Mouse (Mus musculus): ENCODE measurements around the gene Nampt. TPM values are rescaled to one million over a fixed set of nuclear protein-coding genes. Genes with fewer than 3 reads are reported as not detected.
A peak's percentile ranks its signal among the peaks of the same experiment; 100 is the strongest.

Nampt gene
- polyA plus RNA-seq (2014; fragmentation: Nextera tagmentation; extraction: Ambion mirVana): 18.4 and 19.8 TPM in 2 replicates

DNA sequence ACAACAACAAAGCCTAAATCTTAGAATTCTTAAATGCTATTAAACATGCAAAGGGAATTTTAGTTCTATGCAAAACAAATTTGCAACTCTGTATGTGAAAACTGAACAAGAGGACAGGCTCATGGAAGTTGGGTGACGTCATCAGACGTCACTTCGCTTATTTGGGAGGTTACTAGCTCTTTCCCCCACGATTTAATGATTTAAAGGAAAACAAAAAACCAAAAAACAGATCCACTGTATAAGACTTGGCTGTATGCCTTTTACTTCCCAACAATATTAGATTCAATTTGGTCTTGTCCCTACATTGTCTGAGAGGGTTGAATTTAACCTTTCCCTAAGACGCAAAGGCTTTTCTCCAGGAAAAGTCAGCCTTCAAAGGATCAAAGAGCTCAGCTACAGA is at the start of gene Nampt:
Nampt (plus strand) TSS at position 130 of the 400 bp plus-strand sequence.
- H3K4me3 ChIP-seq (ENCODE audit: control insufficient read depth in 1 of 2, insufficient read depth in 1 of 2, low read depth in 1 of 2, low read length in 2 of 2): peak within 1 kb of the TSS; percentile 78 to 87
- no peak for ATAC-seq (ENCODE audit: insufficient number of reproducible peaks, insufficient read depth, low FRiP score, low read depth)
- H3K9me3 ChIP-seq (ENCODE audit: control insufficient read depth, low read length): no peaks in the 10 kb centered on the region
- WGBS: 11% methylated on average over 5 of the region's 5 CpGs
- H3K36me3 ChIP-seq (ENCODE audit: control insufficient read depth, insufficient read depth, low read length): 0 out of 2 replicates have a peak, but pooled peaks cover 4% of the 10 kb centered on the region
- peak within 1 kb of the TSS; percentile 87 for H3K4me2 ChIP-seq (ENCODE audit: low read length)
- H3K4me1 ChIP-seq (ENCODE audit: control insufficient read depth in 2 of 2, insufficient read depth in 2 of 2, low read length in 2 of 2): peaks cover 2 to 11% of the 10 kb centered on the region in 2 experiments; a peak in 3 of 4 replicates
- peak within 1 kb of the TSS; percentile 84 for H3K9ac ChIP-seq (ENCODE audit: low read length)
- H3K27ac ChIP-seq (replicated peaks in 1 of 2; ENCODE audit: control insufficient read depth in 1 of 2, insufficient read depth in 1 of 2, low read depth in 2 of 2, low read length in 2 of 2): peak within 1 kb of the TSS; percentile 94 to 97
- no peaks in the 10 kb centered on the region for H3K27me3 ChIP-seq (ENCODE audit: control insufficient read depth, insufficient read depth, low read length)

DNA sequence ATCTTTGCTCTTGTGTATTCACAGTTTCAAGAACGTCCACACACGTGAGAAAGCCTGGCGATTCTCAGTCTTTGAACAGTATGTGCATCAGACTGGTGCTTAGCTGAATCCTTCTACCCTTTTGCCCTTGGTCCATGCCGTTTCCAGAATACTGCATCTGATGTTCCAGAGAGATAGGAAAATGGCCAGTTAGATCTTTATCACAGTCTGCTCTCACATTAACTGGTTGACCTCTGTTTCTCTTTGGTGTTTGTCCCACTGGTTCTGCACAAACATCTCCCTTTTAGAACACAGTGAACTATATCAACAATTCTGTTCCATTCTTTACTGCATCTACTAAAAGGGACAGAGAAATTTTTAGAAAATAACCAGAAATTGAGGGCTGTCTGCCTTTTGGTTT is 48.6 kb upstream of the Nampt start:
- Histone ChIP-seq H3K4me2 (ENCODE audit: low read length) (no peak overlapping the region), H3K9me3 (ENCODE audit: control insufficient read depth, low read length) (no peaks in the 10 kb centered on the region), H3K27me3 (ENCODE audit: control insufficient read depth, insufficient read depth, low read length) (peaks cover 14% of the 10 kb centered on the region), H3K4me1 (ENCODE audit: control insufficient read depth in 2 of 2, insufficient read depth in 2 of 2, low read length in 2 of 2) (peaks cover 4 to 7% of the 10 kb centered on the region in 2 experiments; a peak in 2 of 4 replicates), H3K9ac (ENCODE audit: low read length) (no peak overlapping the region), H3K4me3 (ENCODE audit: control insufficient read depth in 1 of 2, insufficient read depth in 1 of 2, low read depth in 1 of 2, low read length in 2 of 2) (no peak overlapping the region), H3K27ac (replicated peaks in 1 of 2; ENCODE audit: control insufficient read depth in 1 of 2, insufficient read depth in 1 of 2, low read depth in 2 of 2, low read length in 2 of 2) (no peak overlapping the region), H3K36me3 (ENCODE audit: control insufficient read depth, insufficient read depth, low read length) (no peaks in the 10 kb centered on the region)
- WGBS: 77% methylated on average over 4 of the region's 4 CpGs
- no peak for ATAC-seq (ENCODE audit: insufficient number of reproducible peaks, insufficient read depth, low FRiP score, low read depth)

GRCm38 (mm10) chr12:32774592-32774991 is 44.8 kb upstream of the Nampt start:
- H3K27ac ChIP-seq (replicated peaks in 1 of 2; ENCODE audit: control insufficient read depth in 1 of 2, insufficient read depth in 1 of 2, low read depth in 2 of 2, low read length in 2 of 2): no peak overlapping the region
- H3K4me1 ChIP-seq (ENCODE audit: control insufficient read depth in 2 of 2, insufficient read depth in 2 of 2, low read length in 2 of 2): no peaks in the 10 kb centered on the region
- H3K9me3 ChIP-seq (ENCODE audit: control insufficient read depth, low read length): no peaks in the 10 kb centered on the region
- H3K36me3 ChIP-seq (ENCODE audit: control insufficient read depth, insufficient read depth, low read length): no peaks in the 10 kb centered on the region
- no peak overlapping the region for H3K4me2 ChIP-seq (ENCODE audit: low read length)
- no peak for ATAC-seq (ENCODE audit: insufficient number of reproducible peaks, insufficient read depth, low FRiP score, low read depth)
- H3K9ac ChIP-seq (ENCODE audit: low read length): no peak overlapping the region
- 82% methylated on average over 5 of the region's 5 CpGs for WGBS
- peaks cover 3% of the 10 kb centered on the region; the same call in 1 of the 2 replicates for H3K27me3 ChIP-seq (ENCODE audit: control insufficient read depth, insufficient read depth, low read length)
- H3K4me3 ChIP-seq (ENCODE audit: control insufficient read depth in 1 of 2, insufficient read depth in 1 of 2, low read depth in 1 of 2, low read length in 2 of 2): no peak overlapping the region

GRCm38 (mm10) chr12:32789092-32789491 is 30.3 kb upstream of the Nampt start:
- H3K36me3 ChIP-seq (ENCODE audit: control insufficient read depth, insufficient read depth, low read length): no peaks in the 10 kb centered on the region
- H3K27me3 ChIP-seq (ENCODE audit: control insufficient read depth, insufficient read depth, low read length): peaks cover 4% of the 10 kb centered on the region
- peak; percentile 73 for ATAC-seq (ENCODE audit: insufficient number of reproducible peaks, insufficient read depth, low FRiP score, low read depth)
- no peak overlapping the region for H3K4me2 ChIP-seq (ENCODE audit: low read length)
- H3K9ac ChIP-seq (ENCODE audit: low read length): no peak overlapping the region
- 0 out of 2 replicates have a peak, but pooled peaks cover 3% of the 10 kb centered on the region for H3K9me3 ChIP-seq (ENCODE audit: control insufficient read depth, low read length)
- WGBS: 4% methylated on average over 3 of the region's 3 CpGs
- no peak overlapping the region for H3K27ac ChIP-seq (replicated peaks in 1 of 2; ENCODE audit: control insufficient read depth in 1 of 2, insufficient read depth in 1 of 2, low read depth in 2 of 2, low read length in 2 of 2)
- peaks cover 7 to 9% of the 10 kb centered on the region in 2 experiments; a peak in 1 of 4 replicates for H3K4me1 ChIP-seq (ENCODE audit: control insufficient read depth in 2 of 2, insufficient read depth in 2 of 2, low read length in 2 of 2)
- no peak overlapping the region for H3K4me3 ChIP-seq (ENCODE audit: control insufficient read depth in 1 of 2, insufficient read depth in 1 of 2, low read depth in 1 of 2, low read length in 2 of 2)

DNA sequence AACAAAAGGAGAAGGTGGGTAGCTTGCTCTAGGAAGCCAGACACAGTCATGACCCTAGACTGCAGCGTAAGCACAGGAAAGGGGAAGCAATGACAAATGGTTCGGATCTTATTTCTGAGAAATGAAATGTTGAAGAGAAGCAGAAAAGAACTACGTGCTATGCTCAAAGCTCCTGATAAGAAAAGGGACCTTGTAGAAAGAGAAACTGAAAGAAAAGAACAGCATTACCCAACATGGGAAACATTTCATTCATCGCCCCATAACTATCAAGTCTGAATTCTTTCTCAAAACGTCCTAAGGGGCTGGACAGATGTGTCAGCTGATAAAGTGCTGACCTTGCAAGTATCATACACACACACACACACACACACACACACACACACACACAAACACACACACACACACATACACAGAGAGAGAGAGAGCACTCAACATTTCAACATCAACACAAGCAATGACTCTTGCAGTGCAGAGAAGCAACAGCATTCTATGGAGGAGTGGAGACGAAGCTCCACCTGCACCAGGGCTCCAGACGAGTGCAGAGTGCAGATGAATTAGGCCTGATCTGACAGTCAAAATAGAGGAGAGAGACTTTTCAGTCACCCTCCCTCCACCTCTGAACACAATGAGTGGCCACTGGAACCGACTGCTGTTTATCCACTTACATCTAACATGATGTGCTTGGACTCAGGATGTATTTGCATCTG is 23.4 kb upstream of the Nampt start:
- H3K9ac ChIP-seq (ENCODE audit: low read length): no peak overlapping the region
- H3K9me3 ChIP-seq (ENCODE audit: control insufficient read depth, low read length): 0 out of 2 replicates have a peak, but pooled peaks cover 3% of the 10 kb centered on the region
- no peak for ATAC-seq (ENCODE audit: insufficient number of reproducible peaks, insufficient read depth, low FRiP score, low read depth)
- H3K4me2 ChIP-seq (ENCODE audit: low read length): no peak overlapping the region
- H3K4me3 ChIP-seq (ENCODE audit: control insufficient read depth in 1 of 2, insufficient read depth in 1 of 2, low read depth in 1 of 2, low read length in 2 of 2): no peak overlapping the region
- 63% methylated on average over 8 of the region's 8 CpGs for WGBS
- H3K27me3 ChIP-seq (ENCODE audit: control insufficient read depth, insufficient read depth, low read length): peaks cover 10% of the 10 kb centered on the region; the same call in 1 of the 2 replicates
- no peaks in the 10 kb centered on the region for H3K4me1 ChIP-seq (ENCODE audit: control insufficient read depth in 2 of 2, insufficient read depth in 2 of 2, low read length in 2 of 2)
- H3K27ac ChIP-seq (replicated peaks in 1 of 2; ENCODE audit: control insufficient read depth in 1 of 2, insufficient read depth in 1 of 2, low read depth in 2 of 2, low read length in 2 of 2): no peak overlapping the region
- H3K36me3 ChIP-seq (ENCODE audit: control insufficient read depth, insufficient read depth, low read length): no peaks in the 10 kb centered on the region

- no peak overlapping the region for H3K27ac ChIP-seq (replicated peaks in 1 of 2; ENCODE audit: control insufficient read depth in 1 of 2, insufficient read depth in 1 of 2, low read depth in 2 of 2, low read length in 2 of 2)
- no peak for ATAC-seq (ENCODE audit: insufficient number of reproducible peaks, insufficient read depth, low FRiP score, low read depth)
- no peak overlapping the region for H3K4me3 ChIP-seq (ENCODE audit: control insufficient read depth in 1 of 2, insufficient read depth in 1 of 2, low read depth in 1 of 2, low read length in 2 of 2)
- H3K4me2 ChIP-seq (ENCODE audit: low read length): no peak overlapping the region
- H3K9ac ChIP-seq (ENCODE audit: low read length): no peak overlapping the region
- no peaks in the 10 kb centered on the region for H3K9me3 ChIP-seq (ENCODE audit: control insufficient read depth, low read length)
- peaks cover 10% of the 10 kb centered on the region; the same call in 1 of the 2 replicates for H3K27me3 ChIP-seq (ENCODE audit: control insufficient read depth, insufficient read depth, low read length)
- H3K4me1 ChIP-seq (ENCODE audit: control insufficient read depth in 2 of 2, insufficient read depth in 2 of 2, low read length in 2 of 2): no peaks in the 10 kb centered on the region
- 71% methylated on average over 3 of the region's 3 CpGs for WGBS
- H3K36me3 ChIP-seq (ENCODE audit: control insufficient read depth, insufficient read depth, low read length): no peaks in the 10 kb centered on the region
Observed at GRCm38 (mm10) chr12:32797438-32797837, 21.9 kb upstream of the Nampt start.

- ATAC-seq (ENCODE audit: insufficient number of reproducible peaks, insufficient read depth, low FRiP score, low read depth): no peak
- Histone ChIP-seq H3K4me3 (ENCODE audit: control insufficient read depth in 1 of 2, insufficient read depth in 1 of 2, low read depth in 1 of 2, low read length in 2 of 2) (no peak overlapping the region), H3K4me2 (ENCODE audit: low read length) (no peak overlapping the region), H3K9me3 (ENCODE audit: control insufficient read depth, low read length) (no peaks in the 10 kb centered on the region), H3K27ac (replicated peaks in 1 of 2; ENCODE audit: control insufficient read depth in 1 of 2, insufficient read depth in 1 of 2, low read depth in 2 of 2, low read length in 2 of 2) (no peak overlapping the region), H3K4me1 (ENCODE audit: control insufficient read depth in 2 of 2, insufficient read depth in 2 of 2, low read length in 2 of 2) (no peaks in the 10 kb centered on the region), H3K9ac (ENCODE audit: low read length) (no peak overlapping the region), H3K36me3 (ENCODE audit: control insufficient read depth, insufficient read depth, low read length) (no peaks in the 10 kb centered on the region), H3K27me3 (ENCODE audit: control insufficient read depth, insufficient read depth, low read length) (peaks cover 7% of the 10 kb centered on the region; the same call in 1 of the 2 replicates)
- 70% methylated on average over 7 of the region's 7 CpGs for WGBS
Observed at GRCm38 (mm10) chr12:32801078-32801477, 18.3 kb upstream of the Nampt start.

All from heart, embryonic 14.5 days (tissue).